Mouse (Mus musculus) right cerebral cortex, postnatal 36 days (tissue): ENCODE measurements at regions not wholly inside any gene's neighbourhood (a gene's known extent, or its start where the extent isn't known, plus 50 kb on each side); places are given as distances from the start of the nearest gene placed in this dataset.

Experiments used
- DNase-seq, 2 experiments: peaks; one replicate each; pipeline ENCODE4 v3.0.0; 2022; ENCODE audit warnings: low spot score in 2 of 2, mixed read lengths in 1 of 2

DNA sequence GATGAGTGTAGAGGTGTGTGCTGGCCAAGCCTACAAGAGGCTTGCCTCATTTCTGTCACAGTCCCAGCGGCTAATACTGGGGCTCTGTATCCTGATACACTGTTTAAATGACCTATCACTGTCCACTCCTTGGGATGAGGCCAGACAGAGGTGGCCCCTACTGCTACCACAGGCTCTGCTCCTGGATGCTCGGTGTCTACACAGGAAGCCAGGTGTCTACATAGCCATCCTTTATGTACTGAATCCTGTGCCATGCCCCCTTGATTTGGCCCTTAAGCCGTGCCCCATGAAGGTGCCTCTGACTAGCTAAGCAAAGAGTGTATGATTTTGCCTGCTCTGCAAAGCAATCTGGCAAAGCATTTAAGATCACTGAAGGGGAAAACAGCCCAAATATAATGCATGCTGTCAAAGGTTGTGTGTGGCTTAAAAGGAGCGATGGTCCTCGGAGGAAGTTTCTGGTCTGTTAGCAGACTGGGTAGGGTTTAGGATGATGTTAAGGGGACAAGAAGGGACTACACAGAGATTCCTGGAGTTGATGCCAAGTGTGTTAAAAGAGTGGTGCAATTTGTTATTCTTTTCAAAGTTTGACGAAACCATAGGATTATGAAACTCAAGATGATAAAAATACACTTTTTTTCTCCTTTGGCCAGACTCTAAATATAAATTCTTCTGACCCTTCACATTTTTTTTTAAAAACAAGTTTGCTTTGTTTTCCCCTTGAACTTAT is 104.2 kb downstream of the E030025P04Rik start:
- no peak for DNase-seq

DNA sequence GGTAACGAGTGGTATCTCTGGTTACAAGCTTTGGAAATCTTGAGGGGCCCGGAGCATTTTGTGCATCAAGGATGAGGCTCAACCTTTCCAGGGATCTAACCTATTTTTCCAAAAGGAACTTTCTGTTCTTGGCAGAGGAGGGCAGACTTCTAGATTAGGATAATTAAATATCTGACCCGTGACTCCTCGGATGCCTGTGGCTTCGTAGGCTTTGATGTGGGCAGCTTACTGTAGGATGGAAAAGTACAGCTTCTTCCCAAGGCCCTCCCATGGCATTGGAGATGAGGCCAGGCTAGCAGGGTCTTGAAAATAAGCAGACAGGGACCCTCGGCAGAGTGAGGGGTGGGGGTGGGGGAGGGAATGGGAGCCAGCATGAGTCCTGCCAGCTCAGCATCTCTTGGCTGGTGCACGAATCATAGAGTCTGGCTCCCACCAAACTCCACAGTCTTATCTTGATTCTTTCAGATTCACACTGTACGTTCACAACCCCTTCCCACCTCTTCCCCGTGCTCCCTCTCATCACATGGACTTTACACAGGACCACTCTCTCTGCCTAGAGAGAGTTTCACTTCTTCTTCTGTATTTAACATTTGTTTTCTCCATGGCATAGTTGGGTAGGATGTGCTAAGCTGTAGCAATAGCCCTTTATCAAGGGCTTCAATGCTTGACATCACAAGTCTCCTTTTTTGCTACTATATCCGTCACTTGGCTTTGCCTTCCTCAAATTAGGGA is 104.9 kb downstream of the E030025P04Rik start:
- no peak for DNase-seq

DNA sequence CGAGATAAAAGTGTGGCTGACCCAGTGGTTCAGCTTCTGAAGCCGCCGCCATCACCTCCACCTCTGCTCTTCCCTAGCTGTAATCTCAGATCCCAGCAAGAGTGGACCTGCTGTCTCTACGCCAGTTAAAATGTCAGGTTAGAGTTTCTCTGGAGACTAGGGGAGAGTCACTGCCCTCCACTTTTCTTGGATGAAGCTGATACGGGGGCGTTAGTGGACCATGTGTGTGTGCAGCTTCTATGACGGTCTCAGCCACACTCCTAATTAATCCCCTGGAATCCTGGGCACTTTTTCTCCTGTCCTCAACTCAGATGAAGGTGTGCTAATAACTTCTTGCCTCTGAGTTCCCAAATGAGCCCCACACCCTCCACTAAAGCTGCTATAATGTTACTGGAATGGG is 106.0 kb downstream of the E030025P04Rik start:
- no peak for DNase-seq

DNA sequence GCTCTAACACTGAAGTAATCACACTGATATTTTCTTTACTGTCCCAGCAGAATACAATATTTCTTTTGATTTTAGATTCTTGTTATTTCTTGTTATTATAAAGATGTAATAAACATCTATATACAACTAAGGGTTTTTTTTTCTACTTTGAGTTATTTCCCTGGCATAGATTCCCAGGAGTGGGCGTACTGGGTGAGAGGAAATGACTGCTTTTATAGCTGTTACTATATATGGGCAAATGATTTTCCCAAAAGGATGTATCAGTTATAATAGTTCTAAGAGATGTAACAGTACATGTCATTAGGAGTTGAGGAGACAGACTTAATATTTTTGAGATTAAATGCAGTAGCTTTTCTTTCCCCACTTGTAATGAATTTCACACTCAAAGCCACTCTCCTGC is 109.6 kb downstream of the E030025P04Rik start:
- no peak for DNase-seq

DNA sequence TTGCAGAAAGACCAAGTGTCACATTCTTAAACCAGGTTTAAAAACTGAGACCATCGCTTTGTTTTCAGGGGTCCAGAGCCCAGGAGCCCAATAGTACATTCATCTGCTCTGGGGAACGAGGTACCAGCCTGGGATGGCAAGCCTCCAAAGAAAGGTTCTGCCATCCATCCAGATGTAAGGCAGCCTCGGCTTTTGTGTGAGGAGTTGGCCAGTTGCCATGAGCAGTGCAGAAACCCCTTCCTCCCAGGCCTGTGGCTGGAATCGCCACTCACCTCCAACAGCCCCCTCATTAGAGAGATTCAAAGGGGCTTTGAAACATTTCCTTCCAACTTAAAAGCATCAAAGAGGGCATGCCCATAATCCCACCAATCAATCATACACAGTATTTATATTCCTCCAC is 110.1 kb downstream of the E030025P04Rik start:
- no peak for DNase-seq

DNA sequence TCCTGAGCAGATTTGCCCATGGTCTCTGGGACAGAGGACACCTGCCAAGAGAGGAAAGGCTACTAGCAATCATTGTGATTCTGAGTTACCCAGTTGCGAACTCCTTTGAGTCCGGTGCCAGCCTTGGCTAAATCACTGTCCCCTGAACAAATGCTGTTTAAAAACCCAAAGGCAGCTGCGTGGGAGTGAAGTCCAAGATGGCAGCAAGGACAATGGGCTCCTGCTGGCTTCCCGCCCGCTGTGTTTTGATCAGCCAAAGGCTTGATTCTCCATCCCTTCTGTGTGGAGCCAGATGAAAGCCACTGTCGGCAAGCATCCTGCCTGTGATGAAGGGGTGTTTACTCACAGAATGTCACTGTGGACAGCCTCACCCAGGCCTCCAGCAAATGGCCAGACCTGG is 111.4 kb downstream of the E030025P04Rik start:
- DNase-seq: peak; percentile 36 to 56

DNA sequence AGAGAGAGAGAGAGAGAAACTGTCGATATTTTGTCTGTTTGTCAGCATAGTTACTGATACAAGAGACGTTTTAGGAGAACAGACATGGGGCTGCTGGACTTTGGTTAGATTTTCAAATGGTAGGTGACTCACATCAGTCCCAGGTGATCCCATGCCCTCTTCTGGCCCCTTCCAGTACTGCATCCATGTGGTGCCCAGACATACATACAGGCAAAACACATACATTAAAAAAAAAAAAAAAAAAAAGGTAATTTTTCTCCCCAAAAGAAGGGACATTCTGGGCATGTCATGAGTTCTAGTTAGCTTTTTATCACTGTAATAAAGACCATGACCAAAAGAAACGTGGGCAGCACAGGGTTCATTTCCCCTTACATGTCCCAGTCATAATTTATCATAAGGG is 110.3 kb downstream of the Axin2 start:
- DNase-seq: peak in 1 of 2 experiments; percentile 29

DNA sequence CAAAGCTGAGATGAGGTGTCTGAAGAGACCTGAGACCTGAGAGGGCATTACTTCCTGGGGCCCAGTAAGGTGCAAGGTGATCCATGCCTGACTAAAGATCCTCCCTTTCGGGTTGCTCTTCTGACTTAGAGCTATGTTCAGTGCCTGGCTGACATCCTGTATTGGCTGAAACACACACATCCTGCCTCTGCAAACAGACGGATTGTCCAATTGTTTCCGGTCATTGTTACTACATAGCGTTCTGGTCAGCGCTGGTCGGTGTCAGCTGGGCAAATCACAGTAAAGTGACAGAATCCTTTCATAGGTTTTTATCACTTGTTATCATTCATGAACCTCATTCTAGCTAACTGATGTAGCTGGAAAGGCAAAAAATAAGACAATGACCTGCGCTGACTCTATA is 109.7 kb downstream of the Axin2 start:
- DNase-seq: no peak

DNA sequence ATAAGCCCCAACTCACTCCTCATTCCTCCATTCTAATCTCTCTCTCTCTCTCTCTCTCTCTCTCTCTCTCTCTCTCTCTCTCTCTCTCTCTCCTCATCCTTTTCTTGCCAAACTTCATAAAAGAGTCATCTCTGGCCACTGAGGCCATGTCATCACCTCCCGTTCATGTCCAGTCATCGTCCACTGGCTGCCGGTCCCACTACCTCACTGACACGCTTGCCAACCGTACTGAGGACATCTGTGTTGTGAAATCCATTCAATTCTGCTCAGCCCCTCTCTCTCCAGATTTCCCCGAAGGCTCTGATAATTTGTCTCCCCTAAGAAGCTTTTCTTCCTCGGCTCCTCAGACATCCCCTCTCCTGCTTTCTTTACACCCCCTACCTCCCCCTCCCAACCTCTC is 94.7 kb downstream of the Axin2 start:
- no peak for DNase-seq

DNA sequence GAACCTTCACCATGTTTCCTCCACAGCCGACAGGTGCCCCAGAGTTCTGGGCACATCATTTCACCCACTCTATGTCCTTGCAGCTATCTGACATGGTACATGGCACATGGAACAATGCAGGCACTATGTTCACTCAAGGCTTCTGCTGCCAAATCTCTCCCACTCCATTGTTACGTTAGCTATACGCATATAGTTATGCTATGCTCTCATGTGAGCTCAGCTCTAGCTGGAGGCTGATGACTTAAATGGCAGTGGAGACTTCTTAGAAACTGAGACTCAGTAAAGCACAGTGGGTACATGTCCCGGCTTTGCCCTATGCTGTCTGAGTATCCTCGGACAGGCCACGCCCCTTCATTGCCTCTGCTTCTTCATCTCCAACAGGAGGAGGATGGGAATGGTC is 91.0 kb downstream of the Axin2 start:
- DNase-seq: no peak

DNA sequence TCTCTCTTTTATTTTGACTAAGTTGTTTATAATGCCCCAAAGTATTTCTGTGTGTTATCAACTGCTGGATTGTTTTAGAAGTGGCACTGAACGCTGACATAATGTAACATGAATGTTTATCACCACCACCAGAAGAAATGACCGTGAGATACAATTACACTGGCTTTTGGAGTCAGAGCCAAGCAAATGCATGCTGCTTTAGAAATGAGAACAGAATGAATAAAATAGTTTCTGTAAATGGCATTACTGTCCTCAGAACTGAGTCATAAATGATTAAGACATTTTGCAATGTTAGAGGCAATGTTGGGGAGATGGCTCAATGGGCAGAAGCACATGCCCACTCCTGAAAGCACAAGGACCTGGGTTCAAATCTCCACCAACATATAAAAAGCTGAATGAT is 88.7 kb downstream of the Axin2 start:
- no peak for DNase-seq

DNA sequence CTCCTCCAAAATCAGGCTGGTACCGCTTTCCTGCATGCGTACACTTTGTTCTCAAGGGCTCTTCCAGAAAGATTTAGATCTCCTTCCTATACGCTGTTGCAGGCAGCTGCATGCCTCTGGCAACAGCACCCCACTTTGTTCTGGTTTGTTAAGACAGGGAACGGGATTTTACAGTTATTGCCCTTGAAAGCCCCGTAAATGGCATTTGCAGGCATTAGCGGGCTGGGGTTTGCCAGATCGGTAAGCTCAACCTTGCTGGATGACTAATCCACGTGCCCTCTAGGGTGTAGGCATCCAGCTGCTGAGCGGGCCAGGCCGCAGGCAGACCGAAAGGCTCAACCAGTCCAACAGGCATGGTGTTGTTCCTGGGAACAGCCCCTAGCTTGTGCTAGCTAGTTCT is 85.5 kb downstream of the Axin2 start:
- no peak for DNase-seq
